Mouse (Mus musculus) urinary bladder, adult 18-20 months (tissue): ENCODE data around the gene Jtb.
"Not testable (repeated sequence)": the region's sequence is repeated elsewhere in the genome, so short reads cannot be mapped to it uniquely, and the experiment has no call there.

Experiments used
- DNase-seq, 2 experiments: peaks; one replicate each; pipeline ENCODE4 v3.0.0; 2022; ENCODE audit warnings: low spot score in 2 of 2, mixed read lengths in 2 of 2

The Jtb gene

GRCm38 (mm10) chr3:90222941-90223340 is 8.5 kb upstream of the Jtb start:
- DNase-seq, result no peak

- no peak for DNase-seq
These were observed 7.1 kb upstream of the Jtb start for GRCm38 (mm10) chr3:90224331-90224730.

DNA sequence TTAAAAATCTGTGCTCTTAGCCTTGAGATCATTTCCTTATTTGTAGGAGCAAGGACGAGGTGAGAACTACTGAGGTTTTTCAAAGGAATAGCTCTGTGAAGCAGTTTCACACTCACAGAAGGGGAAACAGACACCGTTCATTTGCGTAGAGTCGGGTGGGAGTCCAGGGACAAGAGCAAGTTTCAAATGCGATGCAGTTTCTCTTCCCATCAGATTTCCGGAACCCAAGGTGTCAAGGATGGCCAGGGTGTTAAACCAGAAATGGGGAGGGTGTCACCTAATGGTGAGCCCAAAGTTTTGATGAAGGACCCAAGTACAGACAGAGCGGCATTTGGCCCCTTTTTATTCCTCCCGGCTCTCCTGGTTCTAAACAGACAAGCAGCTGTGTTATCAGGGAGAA is 322 bp upstream of the Jtb start:
- no peak for DNase-seq

GRCm38 (mm10) chr3:90241251-90241650 is 9.9 kb downstream of the Jtb start:
- no peak for DNase-seq

DNA sequence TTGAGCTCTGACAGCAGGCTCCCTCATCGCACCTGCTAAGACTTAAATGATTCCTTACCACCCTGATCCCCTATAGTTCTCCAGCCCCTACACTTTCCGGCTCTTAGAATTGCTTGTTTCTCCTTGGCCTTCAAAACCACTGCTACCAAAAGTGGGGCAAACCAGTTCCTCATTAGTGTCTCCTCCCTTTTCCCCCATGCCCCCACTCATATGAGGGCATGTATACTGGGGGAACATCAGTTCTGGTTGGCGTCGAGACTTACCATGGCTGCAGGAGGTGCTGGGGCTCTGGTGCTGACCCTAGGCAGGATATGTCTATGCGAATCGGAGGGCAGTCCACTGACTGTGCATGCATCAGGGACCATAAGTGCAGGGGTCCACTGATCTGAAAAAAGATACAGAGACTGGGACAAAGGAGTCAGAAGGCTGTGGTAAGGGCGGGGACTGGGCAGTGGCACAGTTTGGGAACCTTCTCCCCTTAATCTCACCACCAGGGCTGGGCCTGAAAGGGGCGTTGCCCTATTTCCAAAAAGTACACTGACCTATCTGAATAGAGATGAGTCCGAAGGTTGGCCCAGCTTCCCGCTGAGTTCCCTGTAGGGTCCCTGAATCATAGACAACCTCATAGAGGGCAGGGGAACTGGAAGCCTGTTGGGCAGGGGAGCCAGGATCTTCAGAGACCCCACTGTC is 10.4 kb downstream of the Jtb start:
- no peak for DNase-seq

- no peak for DNase-seq
These were observed 11.8 kb downstream of the Jtb start, which contains the start of gene Creb3l4 for GRCm38 (mm10) chr3:90242984-90243775. Gene Creb3l4 (minus strand): TSS chr3:90243512.

- DNase-seq, result no peak
These were observed 14.0 kb downstream of the Jtb start for GRCm38 (mm10) chr3:90245406-90245805.

- DNase-seq, result peak in 1 of 2 experiments; percentile 79
These were observed 16.2 kb downstream of the Jtb start for GRCm38 (mm10) chr3:90247630-90247959.

DNA sequence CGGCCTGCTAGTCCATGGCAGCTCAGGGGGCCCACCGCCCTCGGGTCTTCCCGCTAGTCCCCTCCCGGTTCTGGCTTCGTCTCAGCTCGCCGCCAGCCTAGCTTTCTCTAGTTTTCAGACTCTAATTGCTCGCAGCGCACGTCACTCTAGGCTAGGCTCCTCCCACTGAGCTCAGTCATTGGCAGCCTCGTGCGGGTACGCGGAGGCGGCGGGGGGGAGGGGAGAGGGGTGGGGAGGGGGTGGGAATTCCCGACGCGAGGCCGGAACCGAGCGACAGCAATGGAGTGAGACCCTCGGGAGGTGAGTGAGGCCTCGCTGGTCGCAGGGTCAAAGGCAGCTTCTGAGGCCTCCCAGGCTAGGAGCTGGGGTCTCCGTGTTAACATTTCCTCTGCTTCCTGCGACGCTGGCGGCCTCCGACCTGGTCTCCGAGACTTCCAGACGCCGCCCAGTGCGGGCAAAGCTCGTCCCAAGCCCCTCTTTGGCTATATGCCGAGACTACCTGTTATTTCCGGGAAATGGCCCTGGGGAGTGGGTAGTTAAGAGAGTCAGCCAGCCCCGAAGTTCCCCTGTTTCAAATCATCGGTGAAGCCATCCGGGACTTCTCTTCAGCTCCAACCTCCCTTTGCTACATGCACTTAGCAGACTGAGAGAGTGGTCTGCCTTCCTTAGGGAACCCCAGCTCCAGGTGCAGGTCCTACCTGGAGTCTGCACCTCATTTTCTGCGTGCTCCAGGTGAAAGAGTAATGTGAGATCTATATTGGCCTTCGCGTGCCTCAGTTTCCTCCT is 16.8 kb downstream of the Jtb start, which contains the start of gene Slc39a1:
Gene Slc39a1, plus strand, starts transcription at position 213 of the 786 bp plus-strand sequence.
- peak; percentile 73 to 90 for DNase-seq

DNA sequence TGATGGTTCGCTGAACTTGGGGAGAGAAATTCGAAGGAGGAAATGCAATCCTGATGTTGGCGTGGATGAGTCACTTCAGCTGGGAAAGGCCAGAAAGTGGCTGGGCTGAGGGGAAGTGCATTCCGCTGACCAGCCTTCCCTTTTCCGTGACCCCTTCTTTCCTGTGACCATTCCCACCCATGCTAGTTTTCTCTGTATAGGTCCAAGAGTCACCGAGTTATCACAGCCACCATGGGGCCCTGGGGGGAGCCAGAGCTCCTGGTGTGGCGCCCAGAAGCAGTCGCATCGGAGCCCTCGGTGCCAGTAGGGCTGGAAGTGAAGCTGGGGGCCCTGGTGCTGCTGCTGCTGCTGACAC is 17.3 kb downstream of the Jtb start:
- DNase-seq, result peak in 1 of 2 experiments; percentile 31

GRCm38 (mm10) chr3:90250791-90251190 is 19.4 kb downstream of the Jtb start:
- DNase-seq, result no peak

DNA sequence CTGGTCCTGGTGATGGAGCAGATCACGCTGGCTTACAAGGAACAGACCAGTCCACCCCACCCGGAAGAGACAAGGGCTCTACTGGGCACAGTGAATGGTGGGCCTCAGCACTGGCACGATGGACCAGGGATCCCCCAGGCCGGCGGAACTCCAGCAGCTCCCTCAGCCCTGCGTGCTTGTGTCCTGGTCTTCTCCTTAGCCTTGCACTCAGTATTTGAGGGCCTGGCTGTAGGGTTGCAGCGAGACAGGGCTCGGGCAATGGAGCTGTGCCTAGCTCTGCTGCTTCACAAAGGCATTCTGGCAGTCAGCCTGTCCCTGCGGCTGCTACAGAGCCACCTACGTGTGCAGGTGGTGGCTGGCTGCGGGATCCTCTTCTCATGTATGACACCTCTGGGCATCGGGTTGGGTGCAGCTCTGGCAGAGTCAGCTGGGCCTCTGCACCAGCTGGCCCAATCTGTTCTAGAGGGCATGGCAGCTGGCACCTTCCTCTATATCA is 20.4 kb downstream of the Jtb start:
- DNase-seq, result not testable (repeated sequence)

GRCm38 (mm10) chr3:90252659-90253058 is 21.3 kb downstream of the Jtb start:
- not testable (repeated sequence) for DNase-seq

GRCm38 (mm10) chr3:90253174-90253573 is 21.8 kb downstream of the Jtb start:
- not testable (repeated sequence) for DNase-seq

DNA sequence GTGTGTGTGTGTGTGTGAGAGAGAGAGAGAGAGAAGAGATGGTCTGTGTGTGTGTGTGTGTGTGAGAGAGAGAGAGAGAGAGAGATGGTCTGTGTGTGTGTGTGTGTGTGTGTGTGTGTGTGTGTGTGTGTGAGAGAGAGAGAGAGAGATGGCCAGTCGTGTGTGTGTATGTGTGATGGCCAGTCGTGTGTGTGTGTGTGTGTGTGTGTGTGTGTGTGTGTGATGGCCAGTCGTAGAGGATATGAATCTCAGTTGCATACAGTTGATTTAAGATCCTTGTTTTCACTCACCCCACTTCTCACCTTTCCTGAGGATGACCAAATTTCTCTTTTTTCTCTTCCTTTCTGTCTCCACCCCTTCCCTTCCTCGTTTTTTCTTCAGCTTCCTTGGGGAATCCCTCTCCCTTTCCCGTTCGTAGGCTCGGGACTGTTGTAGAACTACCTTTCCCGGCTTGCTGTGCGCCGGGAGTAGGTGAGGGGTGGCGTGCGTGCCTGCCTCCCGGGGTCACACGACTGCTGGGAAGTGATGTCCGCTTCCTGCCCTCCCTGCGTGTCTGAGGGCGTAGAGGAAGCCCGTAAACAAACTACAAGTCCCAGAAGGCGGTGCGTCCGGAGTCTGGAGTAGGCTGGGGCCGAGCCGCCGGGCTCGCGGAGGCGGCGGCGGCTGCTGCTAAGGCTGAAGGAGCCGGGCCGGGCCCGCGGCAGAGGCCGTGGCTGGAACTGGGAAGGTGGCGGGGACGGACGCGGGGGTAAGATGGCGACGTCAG is 22.4 kb downstream of the Jtb start, which contains the start of gene Crtc2:
Gene Crtc2, plus strand, starts transcription at position 511 of the 766 bp plus-strand sequence.
- DNase-seq, result peak; percentile 72 to 95

DNA sequence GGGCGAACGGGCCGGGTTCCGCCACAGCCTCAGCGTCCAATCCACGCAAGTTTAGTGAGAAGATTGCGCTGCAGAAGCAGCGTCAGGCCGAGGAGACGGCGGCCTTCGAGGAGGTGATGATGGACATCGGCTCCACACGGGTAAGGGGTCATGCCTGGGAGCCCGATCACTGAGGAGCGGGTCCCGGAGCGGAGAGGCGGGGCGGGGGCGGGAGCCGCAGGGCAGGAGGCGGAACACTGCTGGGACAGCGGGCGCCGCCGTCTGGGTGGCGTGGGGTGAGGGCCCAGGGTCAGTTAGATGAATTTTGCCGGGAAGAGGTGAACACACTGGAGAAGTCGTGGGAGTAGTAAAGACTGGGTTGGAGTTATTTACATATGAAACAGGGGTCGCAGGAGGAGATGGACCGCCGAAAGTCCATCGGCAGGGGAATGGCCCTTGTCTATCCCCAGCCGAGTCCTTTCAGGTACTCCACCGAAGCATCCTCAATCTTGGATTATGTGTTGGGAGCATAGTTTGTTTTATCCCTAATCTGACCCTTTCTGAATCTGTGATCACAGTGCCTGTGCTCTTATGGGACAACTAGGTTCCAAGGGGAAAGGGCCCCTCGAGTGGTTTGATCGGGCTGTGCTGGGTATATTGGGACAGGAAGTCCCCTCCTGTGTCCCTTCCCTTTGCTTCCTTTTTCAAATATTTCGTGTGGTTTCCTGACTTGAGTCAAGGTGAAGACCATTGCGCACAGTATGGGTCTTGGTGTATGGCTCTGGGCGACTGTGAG is 23.2 kb downstream of the Jtb start:
- DNase-seq, result peak in 1 of 2 experiments; percentile 26

DNA sequence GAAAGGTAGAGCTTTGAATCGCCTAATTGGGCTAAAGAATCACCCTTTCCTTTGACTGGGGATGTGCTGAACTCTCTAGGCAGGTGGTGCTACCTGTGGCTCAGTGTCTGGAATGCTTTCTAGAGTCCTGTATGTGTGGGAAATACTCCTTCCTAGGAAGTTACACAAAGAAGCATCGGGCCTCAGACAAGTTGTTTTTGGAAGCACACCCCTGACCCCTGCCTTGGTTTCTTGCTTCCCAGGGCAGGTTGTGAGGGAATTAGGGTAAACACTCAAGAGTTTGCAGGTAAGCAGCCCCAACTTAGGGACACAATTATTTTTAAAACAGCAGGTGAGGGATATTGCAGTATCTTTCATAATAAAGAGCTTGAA is 23.8 kb downstream of the Jtb start:
- no peak for DNase-seq

DNA sequence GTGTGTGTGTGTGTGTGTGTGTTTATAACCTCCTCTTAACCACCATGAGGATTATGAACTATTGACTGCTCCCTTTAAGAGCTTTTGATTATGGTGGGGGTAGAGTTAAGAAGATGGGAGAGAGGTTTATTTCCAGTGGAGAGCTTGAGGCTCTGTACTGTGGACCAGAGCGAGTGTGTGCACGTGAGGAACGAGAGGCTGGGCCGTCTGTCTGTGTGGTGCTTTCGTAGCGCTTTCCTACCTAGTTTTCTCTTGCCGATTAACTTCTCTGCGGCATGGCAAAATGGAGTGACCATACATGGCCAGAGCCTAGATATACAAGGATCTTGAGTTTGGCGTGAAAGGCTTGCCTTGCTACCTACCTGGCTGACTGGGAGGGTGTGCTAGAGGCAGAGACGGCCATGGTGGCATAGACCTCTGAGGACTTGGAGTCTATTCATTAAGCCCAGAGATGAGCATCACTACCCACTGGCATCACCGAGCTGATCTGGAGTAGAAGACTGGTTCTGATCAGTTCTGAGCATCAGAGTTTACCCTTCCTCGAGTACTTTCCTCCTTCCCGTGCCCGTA is 24.5 kb downstream of the Jtb start:
- no peak for DNase-seq

GRCm38 (mm10) chr3:90256731-90257530 is 25.5 kb downstream of the Jtb start:
- DNase-seq, result no peak
